Mouse (Mus musculus) testis, adult 2 months (tissue): ENCODE results near the gene Tpbgl.

Experiments
- CTCF ChIP-seq: fragments of 200-500 bp; IDR thresholded peaks from 2 replicates; pipeline ENCODE4 v1.5.1; 2012; ENCODE audit warnings: low read depth, mild to moderate bottlenecking, inconsistent platforms, low read length, moderate library complexity; ENCODE audit not compliant: control insufficient read depth, insufficient read depth, insufficient replicate concordance
- POLR2A ChIP-seq: fragments of 200-500 bp; IDR thresholded peaks from 2 replicates; pipeline ENCODE4 v1.6.1; 2012; ENCODE audit warnings: low read depth, mild to moderate bottlenecking, inconsistent platforms, low read length, moderate library complexity; ENCODE audit not compliant: control insufficient read depth

GRCm38 (mm10) chr7:99605058-99605457, 21.8 kb downstream of the Tpbgl start:
- TF ChIP-seq CTCF (no peak), POLR2A (no peak)
